Mouse (Mus musculus) G1E (cell line): ENCODE data around the gene Depdc1b.

Experiments used
- CTCF ChIP-seq: IDR thresholded peaks from 2 replicates; pipeline ENCODE4 v1.5.1; 2012; ENCODE audit warnings: low read depth, low read length, inconsistent platforms, mixed read lengths
- GATA1 ChIP-seq: IDR thresholded peaks from 2 replicates; pipeline ENCODE4 v1.6.1; 2012; ENCODE audit warnings: borderline replicate concordance, low read length, inconsistent platforms, mixed read lengths
- GATA2 ChIP-seq: IDR thresholded peaks from 2 replicates; pipeline ENCODE4 v1.6.1; 2012; ENCODE audit warnings: low read depth, low read length, inconsistent platforms, borderline replicate concordance
- POLR2AphosphoS5 ChIP-seq: IDR thresholded peaks from 2 replicates; pipeline ENCODE4 v1.6.1; 2012; ENCODE audit warnings: low read depth, low read length, inconsistent platforms; ENCODE audit not compliant: insufficient replicate concordance

DNA sequence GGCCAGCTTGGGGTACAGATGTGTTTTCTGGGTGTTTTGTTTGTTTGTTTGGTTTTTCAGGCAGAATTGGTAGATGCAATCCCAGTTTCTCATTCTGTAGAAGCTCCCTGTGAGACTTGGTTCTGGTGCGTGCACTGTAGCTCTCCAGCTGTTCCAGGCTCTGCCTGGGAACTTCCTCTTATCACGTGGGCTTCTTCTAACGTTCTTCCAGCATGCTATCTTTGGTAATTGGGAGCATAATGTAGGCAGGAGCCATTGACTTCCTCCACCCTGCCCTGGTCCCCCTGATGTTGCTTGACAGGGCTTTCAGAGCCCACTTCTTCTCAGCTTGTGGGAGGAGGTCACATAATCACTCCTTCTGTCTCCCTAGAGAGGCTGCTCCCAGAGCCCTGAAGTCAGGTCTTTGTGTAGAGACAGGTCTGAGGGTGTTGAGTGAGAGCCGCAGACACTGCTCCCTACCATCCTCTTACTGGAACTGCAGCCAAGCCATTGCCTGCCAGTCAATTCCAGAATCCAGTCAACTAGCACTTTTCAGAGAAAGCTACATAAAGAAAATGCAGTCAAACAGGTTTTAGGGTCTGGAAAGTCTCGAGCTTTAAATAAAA lies 15.7 kb upstream of the Depdc1b start:
- TF ChIP-seq CTCF = no peak
- no peak for TF ChIP-seq GATA1
- no peak for TF ChIP-seq GATA2
- TF ChIP-seq POLR2AphosphoS5 = no peak
